Mouse (Mus musculus) neural tube, embryonic 12.5 days (tissue): Measurements from ENCODE around the gene Tmem59l. TPM values are rescaled to one million over a fixed set of nuclear protein-coding genes. Genes with fewer than 3 reads are reported as not detected.

Source experiments
- ATAC-seq: fragments of 200-750 bp; cut with Nextera tagmentation; 2 replicates; pipeline ENCODE4 v1.8.0; 2017; ENCODE audit warnings: low read depth, mild to moderate bottlenecking, moderate TSS enrichment, moderate library complexity; ENCODE audit not compliant: low FRiP score
- H3K27ac ChIP-seq: fragments of 300-500 bp; sonication (generic); 2 replicates; pipeline ENCODE4 v1.5.1; 2016
- H3K27me3 ChIP-seq: fragments of 300-500 bp; sonication (generic); replicated peaks from 2 replicates; pipeline ENCODE4 v1.6.1; 2016; ENCODE audit warnings: mild to moderate bottlenecking
- H3K36me3 ChIP-seq: fragments of 300-500 bp; sonication (generic); 2 replicates; pipeline ENCODE4 v1.6.1; 2016; ENCODE audit warnings: mild to moderate bottlenecking
- H3K4me1 ChIP-seq: fragments of 300-500 bp; sonication (generic); 2 replicates; pipeline ENCODE4 v1.6.1; 2016
- H3K4me2 ChIP-seq: fragments of 300-500 bp; sonication (generic); replicated peaks from 2 replicates; pipeline ENCODE4 v1.6.1; 2016; ENCODE audit warnings: mild to moderate bottlenecking
- H3K4me3 ChIP-seq: fragments of 300-500 bp; sonication (generic); 2 replicates; pipeline ENCODE4 v1.5.1; 2016
- H3K9ac ChIP-seq: fragments of 300-500 bp; sonication (generic); 2 replicates; pipeline ENCODE4 v1.6.1; 2016; ENCODE audit warnings: mild to moderate bottlenecking
- H3K9me3 ChIP-seq: fragments of 300-500 bp; sonication (generic); 2 replicates; pipeline ENCODE4 v1.6.1; 2016; ENCODE audit warnings: mild to moderate bottlenecking
- WGBS: fragments of 180-500 bp; shearing (Covaris S2); methylation state at CpG from one replicate; pipeline ENCODE4 v1.1.7; 2016; 5-methylcytosine and 5-hydroxymethylcytosine counted together
- polyA plus RNA-seq: library from polyadenylated mRNA; unstranded; fragments of >200 nt; fragmentation: Nextera tagmentation; extraction: Ambion mirVana; gene quantifications from 2 replicates; pipeline ENCODE4 v1.2.1, GENCODE M21; 2016

The Tmem59l gene
- polyA plus RNA-seq, 1 experiment from 2014 or later, result 37.9 TPM

GRCm38 (mm10) chr8:70477269-70477982 lies 9.7 kb downstream of the Tmem59l start:
- H3K4me2 ChIP-seq, result peak overlapping the region; percentile 88
- H3K27me3 ChIP-seq, result no peaks in the 10 kb centered on the region; the same call in 1 of the 2 replicates
- under 1% methylated on average over 21 of the region's 21 CpGs for WGBS
- H3K36me3 ChIP-seq, result no peaks in the 10 kb centered on the region
- peaks cover 10% of the 10 kb centered on the region for H3K4me1 ChIP-seq
- no peak overlapping the region for H3K27ac ChIP-seq
- peak overlapping the region; percentile 68 for H3K4me3 ChIP-seq
- H3K9ac ChIP-seq, result peak overlapping the region; percentile 84; the same call in 1 of the 2 replicates
- H3K9me3 ChIP-seq, result no peaks in the 10 kb centered on the region
- peak; percentile 51; the same call in 1 of the 2 replicates for ATAC-seq

GRCm38 (mm10) chr8:70476333-70477268 lies 10.6 kb downstream of the Tmem59l start, which contains the start of gene Klhl26:
Gene Klhl26 (minus strand): TSS chr8:70476968.
- Histone ChIP-seq H3K27ac (no peak within 1 kb of the TSS), H3K4me2 (peak within 1 kb of the TSS; percentile 88), H3K4me3 (peak within 1 kb of the TSS; percentile 68), H3K4me1 (peaks cover 10% of the 10 kb centered on the region), H3K36me3 (no peaks in the 10 kb centered on the region), H3K9ac (peak within 1 kb of the TSS; percentile 84), H3K27me3 (no peaks in the 10 kb centered on the region; the same call in 1 of the 2 replicates), H3K9me3 (no peaks in the 10 kb centered on the region)
- under 1% methylated on average over 53 of the region's 53 CpGs for WGBS
- peak; percentile 86 for ATAC-seq

GRCm38 (mm10) chr8:70471856-70472255 lies 15.3 kb downstream of the Tmem59l start:
- no peak overlapping the region for H3K27ac ChIP-seq
- no peak for ATAC-seq

GRCm38 (mm10) chr8:70469938-70470337 lies 17.2 kb downstream of the Tmem59l start:
- Histone ChIP-seq H3K4me2 (no peak overlapping the region), H3K4me1 (no peaks in the 10 kb centered on the region), H3K27ac (no peak overlapping the region), H3K27me3 (no peaks in the 10 kb centered on the region), H3K9me3 (no peaks in the 10 kb centered on the region), H3K4me3 (no peak overlapping the region), H3K36me3 (no peaks in the 10 kb centered on the region), H3K9ac (no peak overlapping the region)
- WGBS, result 54% methylated on average over 2 of the region's 2 CpGs
- ATAC-seq, result no peak

More at GRCm38 (mm10) chr8:70471856-70472255, 15.3 kb downstream of the Tmem59l start:
- Histone ChIP-seq H3K9me3 (no peaks in the 10 kb centered on the region), H3K4me1 (peaks cover 6% of the 10 kb centered on the region), H3K9ac (no peak overlapping the region), H3K36me3 (no peaks in the 10 kb centered on the region), H3K27me3 (no peaks in the 10 kb centered on the region), H3K4me2 (no peak overlapping the region), H3K4me3 (no peak overlapping the region)
- 98% methylated on average over 7 of the region's 7 CpGs for WGBS

- H3K9ac ChIP-seq, result no peak overlapping the region
- H3K4me3 ChIP-seq, result no peak overlapping the region
- no peaks in the 10 kb centered on the region for H3K36me3 ChIP-seq
- H3K4me2 ChIP-seq, result no peak overlapping the region
- H3K27me3 ChIP-seq, result no peaks in the 10 kb centered on the region
- H3K9me3 ChIP-seq, result no peaks in the 10 kb centered on the region
- 56% methylated on average over 10 of the region's 10 CpGs for WGBS
- no peak overlapping the region for H3K27ac ChIP-seq
- ATAC-seq, result no peak
- no peaks in the 10 kb centered on the region for H3K4me1 ChIP-seq
These were observed 17.8 kb downstream of the Tmem59l start for GRCm38 (mm10) chr8:70469295-70469916.

- Histone ChIP-seq H3K4me1 (no peaks in the 10 kb centered on the region), H3K27ac (no peak overlapping the region), H3K9ac (no peak overlapping the region), H3K9me3 (no peaks in the 10 kb centered on the region), H3K4me2 (no peak overlapping the region), H3K36me3 (no peaks in the 10 kb centered on the region), H3K27me3 (no peaks in the 10 kb centered on the region), H3K4me3 (no peak overlapping the region)
- WGBS, result 92% methylated on average over 4 of the region's 4 CpGs
- ATAC-seq, result no peak
These were observed 18.4 kb downstream of the Tmem59l start for GRCm38 (mm10) chr8:70468733-70469132.

- H3K27me3 ChIP-seq, result no peaks in the 10 kb centered on the region
- no peak overlapping the region for H3K9ac ChIP-seq
- H3K36me3 ChIP-seq, result no peaks in the 10 kb centered on the region
- no peak for ATAC-seq
- no peak overlapping the region for H3K4me3 ChIP-seq
- no peaks in the 10 kb centered on the region for H3K4me1 ChIP-seq
- no peak overlapping the region for H3K27ac ChIP-seq
- H3K4me2 ChIP-seq, result no peak overlapping the region
- 84% methylated on average over 1 of the region's 1 CpGs for WGBS
- no peaks in the 10 kb centered on the region for H3K9me3 ChIP-seq
These were observed 19.3 kb downstream of the Tmem59l start for GRCm38 (mm10) chr8:70467907-70468306.

GRCm38 (mm10) chr8:70467229-70467725 lies 19.9 kb downstream of the Tmem59l start:
- 76% methylated on average over 5 of the region's 5 CpGs for WGBS
- Histone ChIP-seq H3K9ac (no peak overlapping the region), H3K9me3 (no peaks in the 10 kb centered on the region), H3K27ac (no peak overlapping the region), H3K4me2 (no peak overlapping the region), H3K27me3 (no peaks in the 10 kb centered on the region), H3K4me3 (no peak overlapping the region), H3K4me1 (no peaks in the 10 kb centered on the region), H3K36me3 (no peaks in the 10 kb centered on the region)
- ATAC-seq, result no peak

GRCm38 (mm10) chr8:70466771-70467170 lies 20.4 kb downstream of the Tmem59l start:
- 80% methylated on average over 11 of the region's 11 CpGs for WGBS
- no peaks in the 10 kb centered on the region for H3K27me3 ChIP-seq
- no peak overlapping the region for H3K9ac ChIP-seq
- no peak overlapping the region for H3K4me3 ChIP-seq
- H3K9me3 ChIP-seq, result no peaks in the 10 kb centered on the region
- no peaks in the 10 kb centered on the region for H3K36me3 ChIP-seq
- ATAC-seq, result no peak
- no peak overlapping the region for H3K27ac ChIP-seq
- no peak overlapping the region for H3K4me2 ChIP-seq
- no peaks in the 10 kb centered on the region for H3K4me1 ChIP-seq

- Histone ChIP-seq H3K9me3 (no peaks in the 10 kb centered on the region), H3K4me2 (no peak overlapping the region), H3K9ac (no peak overlapping the region), H3K27me3 (no peaks in the 10 kb centered on the region), H3K27ac (no peak overlapping the region), H3K36me3 (no peaks in the 10 kb centered on the region), H3K4me1 (no peaks in the 10 kb centered on the region), H3K4me3 (no peak overlapping the region)
- ATAC-seq, result no peak
- 82% methylated on average over 4 of the region's 4 CpGs for WGBS
These were observed 20.9 kb downstream of the Tmem59l start for GRCm38 (mm10) chr8:70466305-70466704.

GRCm38 (mm10) chr8:70465701-70466100 lies 21.5 kb downstream of the Tmem59l start:
- no peaks in the 10 kb centered on the region for H3K27me3 ChIP-seq
- no peak overlapping the region for H3K9ac ChIP-seq
- 95% methylated on average over 4 of the region's 4 CpGs for WGBS
- H3K9me3 ChIP-seq, result no peaks in the 10 kb centered on the region
- no peaks in the 10 kb centered on the region for H3K4me1 ChIP-seq
- no peak overlapping the region for H3K4me2 ChIP-seq
- H3K4me3 ChIP-seq, result no peak overlapping the region
- ATAC-seq, result no peak
- no peak overlapping the region for H3K27ac ChIP-seq
- H3K36me3 ChIP-seq, result no peaks in the 10 kb centered on the region

GRCm38 (mm10) chr8:70464162-70464561 lies 23.0 kb downstream of the Tmem59l start:
- no peaks in the 10 kb centered on the region for H3K4me1 ChIP-seq
- ATAC-seq, result no peak
- H3K27me3 ChIP-seq, result no peaks in the 10 kb centered on the region
- no peaks in the 10 kb centered on the region; the same call in 1 of the 2 replicates for H3K36me3 ChIP-seq
- no peaks in the 10 kb centered on the region for H3K9me3 ChIP-seq
- no peak overlapping the region for H3K4me3 ChIP-seq
- WGBS, result 95% methylated on average over 6 of the region's 6 CpGs
- H3K27ac ChIP-seq, result no peak overlapping the region
- no peak overlapping the region for H3K9ac ChIP-seq
- H3K4me2 ChIP-seq, result no peak overlapping the region
